Mouse (Mus musculus) B cell, adult (primary cell): ENCODE results near the gene Abcb4. TPM values are rescaled to one million over a fixed set of nuclear protein-coding genes. Genes with fewer than 3 reads are reported as not detected.

Experiments used
- total RNA-seq: library from RNA; stranded (reverse); gene quantifications from 4 replicates; pipeline ENCODE4 v1.2.4, GENCODE M21; 2023; ENCODE audit not compliant: inconsistent age

Gene Abcb4
- total RNA-seq, result 5.5 to 9.6 TPM (median 6.5 TPM) in 4 replicates

GRCm38 (mm10) chr5:8893300-8894103, at the start of gene Abcb4:
Gene Abcb4, plus strand, starts transcription at chr5:8893717.

GRCm38 (mm10) chr5:8996686-8997512, 103.4 kb downstream of the Abcb4 start, which contains the start of gene Crot:
Gene Crot, minus strand, starts transcription at chr5:8997324.

Other genes with a start within 250 kb of the Abcb4 start
- gene Abcb1a, start 233.6 kb upstream of the Abcb4 start, total RNA-seq, result 3.7 to 5.0 TPM (median 4.5 TPM) in 4 replicates
- gene Abcb1b, start 95.6 kb upstream of the Abcb4 start, total RNA-seq, result 1.2 to 3.8 TPM (median 2.6 TPM) in 4 replicates
- 16.8 to 20.3 TPM (median 18.2 TPM) in 4 replicates for gene Crot, start 103.6 kb downstream of the Abcb4 start, total RNA-seq
- 136 to 145 TPM (median 138 TPM) in 4 replicates for gene Tmem243, start 207.0 kb downstream of the Abcb4 start, total RNA-seq